Mouse (Mus musculus): ENCODE measurements around the gene Mki67. TPM values are rescaled to one million over a fixed set of nuclear protein-coding genes. Genes with fewer than 3 reads are reported as not detected.
"Not testable (repeated sequence)": the region's sequence is repeated elsewhere in the genome, so short reads cannot be mapped to it uniquely, and the experiment has no call there.

Gene Mki67
- polyA plus RNA-seq, 1 experiment = 2.9 TPM

GRCm38 (mm10) chr7:135698362-135698761, 17.8 kb downstream of the Mki67 start:
- no peaks in the 10 kb centered on the region for H3K27me3 ChIP-seq (ENCODE audit: control insufficient read depth, insufficient read depth, low read length)
- no peak overlapping the region for H3K27ac ChIP-seq (ENCODE audit: control insufficient read depth, insufficient read depth, low read depth, low read length)
- no peak overlapping the region for H3K4me3 ChIP-seq (ENCODE audit: control insufficient read depth, low read depth, low read length)
- H3K36me3 ChIP-seq (ENCODE audit: control insufficient read depth, insufficient read depth, low read length) = peaks cover 3% of the 10 kb centered on the region; the same call in 1 of the 2 replicates
- no peaks in the 10 kb centered on the region for H3K4me1 ChIP-seq (ENCODE audit: control insufficient read depth, insufficient read depth, low read length)
- no peak for TF ChIP-seq CTCF (IDR thresholded peaks at IDR 0.05; ENCODE audit: control insufficient read depth, insufficient read depth, insufficient replicate concordance, low read depth, low read length)

GRCm38 (mm10) chr7:135697021-135697740, 19.0 kb downstream of the Mki67 start:
- H3K27me3 ChIP-seq (ENCODE audit: control insufficient read depth, insufficient read depth, low read length); H3K36me3 ChIP-seq (ENCODE audit: control insufficient read depth, insufficient read depth, low read length); H3K4me1 ChIP-seq (ENCODE audit: control insufficient read depth, insufficient read depth, low read length); H3K27ac ChIP-seq (ENCODE audit: control insufficient read depth, insufficient read depth, low read depth, low read length); H3K4me3 ChIP-seq (ENCODE audit: control insufficient read depth, low read depth, low read length): not testable (repeated sequence)

- Histone ChIP-seq H3K4me3 (ENCODE audit: control insufficient read depth, low read depth, low read length) (no peak overlapping the region), H3K27ac (ENCODE audit: control insufficient read depth, insufficient read depth, low read depth, low read length) (no peak overlapping the region), H3K4me1 (ENCODE audit: control insufficient read depth, insufficient read depth, low read length) (no peaks in the 10 kb centered on the region), H3K27me3 (ENCODE audit: control insufficient read depth, insufficient read depth, low read length) (no peaks in the 10 kb centered on the region), H3K36me3 (ENCODE audit: control insufficient read depth, insufficient read depth, low read length) (peaks cover 3% of the 10 kb centered on the region; the same call in 1 of the 2 replicates)
- TF ChIP-seq POLR2A (IDR thresholded peaks at IDR 0.05; ENCODE audit: control insufficient read depth, low read depth, low read length) (no peak), CTCF (IDR thresholded peaks at IDR 0.05; ENCODE audit: control insufficient read depth, insufficient read depth, insufficient replicate concordance, low read depth, low read length) (no peak)
These were observed 20.0 kb downstream of the Mki67 start for GRCm38 (mm10) chr7:135696127-135696526.

- Histone ChIP-seq H3K27me3 (ENCODE audit: control insufficient read depth, insufficient read depth, low read length) (no peaks in the 10 kb centered on the region), H3K36me3 (ENCODE audit: control insufficient read depth, insufficient read depth, low read length) (peaks cover 1% of the 10 kb centered on the region; the same call in 1 of the 2 replicates), H3K4me1 (ENCODE audit: control insufficient read depth, insufficient read depth, low read length) (no peaks in the 10 kb centered on the region), H3K4me3 (ENCODE audit: control insufficient read depth, low read depth, low read length) (no peak overlapping the region), H3K27ac (ENCODE audit: control insufficient read depth, insufficient read depth, low read depth, low read length) (no peak overlapping the region)
- no peak for TF ChIP-seq CTCF (IDR thresholded peaks at IDR 0.05; ENCODE audit: control insufficient read depth, insufficient read depth, insufficient replicate concordance, low read depth, low read length)
- TF ChIP-seq POLR2A (IDR thresholded peaks at IDR 0.05; ENCODE audit: control insufficient read depth, low read depth, low read length) = no peak
These were observed 21.4 kb downstream of the Mki67 start for GRCm38 (mm10) chr7:135694796-135695195.

- Histone ChIP-seq H3K4me1 (ENCODE audit: control insufficient read depth, insufficient read depth, low read length) (no peaks in the 10 kb centered on the region), H3K27me3 (ENCODE audit: control insufficient read depth, insufficient read depth, low read length) (no peaks in the 10 kb centered on the region), H3K4me3 (ENCODE audit: control insufficient read depth, low read depth, low read length) (no peak overlapping the region), H3K27ac (ENCODE audit: control insufficient read depth, insufficient read depth, low read depth, low read length) (no peak overlapping the region), H3K36me3 (ENCODE audit: control insufficient read depth, insufficient read depth, low read length) (peaks cover 1% of the 10 kb centered on the region; the same call in 1 of the 2 replicates)
- TF ChIP-seq CTCF (IDR thresholded peaks at IDR 0.05; ENCODE audit: control insufficient read depth, insufficient read depth, insufficient replicate concordance, low read depth, low read length) = no peak
- no peak for TF ChIP-seq POLR2A (IDR thresholded peaks at IDR 0.05; ENCODE audit: control insufficient read depth, low read depth, low read length)
These were observed 22.0 kb downstream of the Mki67 start for GRCm38 (mm10) chr7:135694130-135694529.

GRCm38 (mm10) chr7:135691941-135692340, 24.2 kb downstream of the Mki67 start:
- Histone ChIP-seq H3K27ac (ENCODE audit: control insufficient read depth, insufficient read depth, low read depth, low read length) (no peak overlapping the region), H3K4me1 (ENCODE audit: control insufficient read depth, insufficient read depth, low read length) (no peaks in the 10 kb centered on the region), H3K4me3 (ENCODE audit: control insufficient read depth, low read depth, low read length) (no peak overlapping the region), H3K27me3 (ENCODE audit: control insufficient read depth, insufficient read depth, low read length) (no peaks in the 10 kb centered on the region), H3K36me3 (ENCODE audit: control insufficient read depth, insufficient read depth, low read length) (no peaks in the 10 kb centered on the region; the same call in 1 of the 2 replicates)
- TF ChIP-seq CTCF (IDR thresholded peaks at IDR 0.05; ENCODE audit: control insufficient read depth, insufficient read depth, insufficient replicate concordance, low read depth, low read length) (no peak), POLR2A (IDR thresholded peaks at IDR 0.05; ENCODE audit: control insufficient read depth, low read depth, low read length) (no peak)

- H3K27me3 ChIP-seq (ENCODE audit: control insufficient read depth, insufficient read depth, low read length) = no peaks in the 10 kb centered on the region
- no peaks in the 10 kb centered on the region; the same call in 1 of the 2 replicates for H3K36me3 ChIP-seq (ENCODE audit: control insufficient read depth, insufficient read depth, low read length)
- H3K4me3 ChIP-seq (ENCODE audit: control insufficient read depth, low read depth, low read length) = no peak overlapping the region
- H3K27ac ChIP-seq (ENCODE audit: control insufficient read depth, insufficient read depth, low read depth, low read length) = no peak overlapping the region
- no peaks in the 10 kb centered on the region for H3K4me1 ChIP-seq (ENCODE audit: control insufficient read depth, insufficient read depth, low read length)
- TF ChIP-seq CTCF (IDR thresholded peaks at IDR 0.05; ENCODE audit: control insufficient read depth, insufficient read depth, insufficient replicate concordance, low read depth, low read length) (no peak), POLR2A (IDR thresholded peaks at IDR 0.05; ENCODE audit: control insufficient read depth, low read depth, low read length) (no peak)
These were observed 26.8 kb downstream of the Mki67 start for GRCm38 (mm10) chr7:135689396-135689795.

All from testis, adult 2 months (tissue).